Mouse (Mus musculus) MEL (cell line): Measurements from ENCODE around the gene Vmn1r219. TPM values are rescaled to one million over a fixed set of nuclear protein-coding genes. Genes with fewer than 3 reads are reported as not detected.

ENCODE experiments used
- DNase-seq: peaks from one replicate; pipeline ENCODE4 v3.0.0; 2011; ENCODE audit warnings: low read depth, low spot score
- H3K27ac ChIP-seq: 2 replicates; pipeline ENCODE4 v1.5.1; 2012; ENCODE audit warnings: low read depth, mild to moderate bottlenecking, control low read depth, low read length, moderate library complexity; ENCODE audit not compliant: control insufficient read depth
- H3K27me3 ChIP-seq, 2 experiments: fragments of 150-350 bp in 1 of 2; sonication (generic) in 1 of 2; 2 replicates each; pipeline ENCODE4 v1.6.1; 2012; ENCODE audit warnings: low read length in 2 of 2, mild to moderate bottlenecking in 2 of 2, improper control_type of control experiment in 1 of 2, moderate library complexity in 1 of 2; ENCODE audit not compliant: insufficient read depth in 2 of 2, control insufficient read depth in 1 of 2
- H3K36me3 ChIP-seq, 2 experiments: 2 replicates each; pipeline ENCODE4 v1.6.1; 2012 to 2014; ENCODE audit warnings: low read length in 2 of 2, improper control_type of control experiment in 1 of 2, inconsistent platforms in 1 of 2, mild to moderate bottlenecking in 1 of 2; ENCODE audit not compliant: insufficient read depth in 2 of 2, control insufficient read depth in 1 of 2
- H3K4me1 ChIP-seq, 2 experiments: fragments of 150-350 bp in 1 of 2; sonication (generic) in 1 of 2; 2 replicates each; pipeline ENCODE4 v1.6.1; 2012; ENCODE audit warnings: low read length in 2 of 2, improper control_type of control experiment in 1 of 2, mild to moderate bottlenecking in 1 of 2; ENCODE audit not compliant: insufficient read depth in 2 of 2, control insufficient read depth in 1 of 2
- H3K4me3 ChIP-seq, 2 experiments: fragments of 150-350 bp in 1 of 2; sonication (generic) in 1 of 2; 2 replicates each; pipeline ENCODE4 v1.5.1; 2012; ENCODE audit warnings: low read depth in 2 of 2, low read length in 2 of 2, mild to moderate bottlenecking in 2 of 2, moderate library complexity in 2 of 2, control low read depth in 1 of 2, improper control_type of control experiment in 1 of 2; ENCODE audit not compliant: control insufficient read depth in 1 of 2, insufficient read depth in 1 of 2
- H3K79me2 ChIP-seq: 2 replicates; pipeline ENCODE4 v1.6.1; 2012; ENCODE audit warnings: mild to moderate bottlenecking, low read length, moderate library complexity; ENCODE audit not compliant: control insufficient read depth, poor library complexity, insufficient read depth
- H3K9ac ChIP-seq: 2 replicates; pipeline ENCODE4 v1.6.1; 2012; ENCODE audit warnings: low read depth, mild to moderate bottlenecking, control low read depth, low read length, moderate library complexity; ENCODE audit not compliant: control insufficient read depth, poor library complexity, severe bottlenecking
- H3K9me3 ChIP-seq: fragments of 150-350 bp; sonication (generic); replicated peaks from 2 replicates; pipeline ENCODE4 v1.6.1; 2012; ENCODE audit warnings: mild to moderate bottlenecking, low read length, improper control_type of control experiment, moderate library complexity; ENCODE audit not compliant: insufficient read depth
- CHD1 ChIP-seq: IDR thresholded peaks from 2 replicates; pipeline ENCODE4 v1.6.1; 2012; ENCODE audit warnings: low read depth, mild to moderate bottlenecking, inconsistent platforms, low read length, improper control_type of control experiment
- CTCF ChIP-seq, 3 experiments: IDR thresholded peaks in 2 of 3; conservative IDR thresholded peaks in 1 of 3; 2 replicates each; pipeline ENCODE4 v1.5.1; 2011 to 2012; ENCODE audit warnings: low read length in 3 of 3, low read depth in 2 of 3, mild to moderate bottlenecking in 2 of 3, improper control_type of control experiment in 1 of 3, inconsistent platforms in 1 of 3, mixed read lengths in 1 of 3, moderate library complexity in 1 of 3; ENCODE audit not compliant: control insufficient read depth in 1 of 3, insufficient read depth in 1 of 3, poor library complexity in 1 of 3, severe bottlenecking in 1 of 3
- E2F4 ChIP-seq: IDR thresholded peaks from 2 replicates; pipeline ENCODE4 v1.6.1; 2011; ENCODE audit warnings: low read depth, low read length, improper control_type of control experiment, borderline replicate concordance
- ETS1 ChIP-seq: IDR thresholded peaks from 2 replicates; pipeline ENCODE4 v1.6.1; 2012; ENCODE audit warnings: low read depth, mild to moderate bottlenecking, inconsistent platforms, low read length, improper control_type of control experiment, moderate library complexity
- GATA1 ChIP-seq: IDR thresholded peaks from 2 replicates; pipeline ENCODE4 v1.6.1; 2011; ENCODE audit warnings: low read depth, low read length, improper control_type of control experiment
- HCFC1 ChIP-seq: IDR thresholded peaks from 2 replicates; pipeline ENCODE4 v1.6.1; 2012; ENCODE audit warnings: low read depth, mild to moderate bottlenecking, inconsistent platforms, low read length, improper control_type of control experiment, moderate library complexity
- JUND ChIP-seq: IDR thresholded peaks from 2 replicates; pipeline ENCODE4 v1.6.1; 2011; ENCODE audit warnings: low read depth, mild to moderate bottlenecking, improper control_type of control experiment, low read length
- KAT2A ChIP-seq: conservative IDR thresholded peaks from 2 replicates; pipeline ENCODE4 v1.6.1; 2012; ENCODE audit warnings: low read depth, low read length, improper control_type of control experiment, inconsistent platforms
- MYC ChIP-seq: IDR thresholded peaks from 2 replicates; pipeline ENCODE4 v1.6.1; 2011; ENCODE audit warnings: low read depth, mild to moderate bottlenecking, low read length, improper control_type of control experiment, moderate library complexity
- POLR2AphosphoS2 ChIP-seq: IDR thresholded peaks from 2 replicates; pipeline ENCODE4 v1.6.1; 2011; ENCODE audit warnings: low read length, improper control_type of control experiment
- RAD21 ChIP-seq: IDR thresholded peaks from 2 replicates; pipeline ENCODE4 v1.6.1; 2011; ENCODE audit warnings: mild to moderate bottlenecking, low read depth, low read length, improper control_type of control experiment
- SIN3A ChIP-seq: IDR thresholded peaks from 2 replicates; pipeline ENCODE4 v1.6.1; 2012; ENCODE audit warnings: low read length, improper control_type of control experiment, inconsistent platforms
- SMC3 ChIP-seq: IDR thresholded peaks from 2 replicates; pipeline ENCODE4 v1.6.1; 2011; ENCODE audit warnings: low read depth, low read length, improper control_type of control experiment
- TBP ChIP-seq: IDR thresholded peaks from 2 replicates; pipeline ENCODE4 v1.8.0; 2011; ENCODE audit warnings: low read depth, low read length, improper control_type of control experiment
- TCF12 ChIP-seq: IDR thresholded peaks from 2 replicates; pipeline ENCODE4 v1.6.1; 2014; ENCODE audit warnings: low read depth, mild to moderate bottlenecking, inconsistent platforms, low read length, improper control_type of control experiment, moderate library complexity
- UBTF ChIP-seq: IDR thresholded peaks from 2 replicates; pipeline ENCODE4 v1.6.1; 2012; ENCODE audit warnings: low read depth, mild to moderate bottlenecking, inconsistent platforms, low read length, improper control_type of control experiment, moderate library complexity, borderline replicate concordance; ENCODE audit not compliant: insufficient read depth
- USF1 ChIP-seq: IDR thresholded peaks from 2 replicates; pipeline ENCODE4 v1.6.1; 2014; ENCODE audit warnings: low read depth, mild to moderate bottlenecking, inconsistent platforms, low read length, improper control_type of control experiment, moderate library complexity
- USF2 ChIP-seq, 2 experiments: IDR thresholded peaks; 2 replicates each; pipeline ENCODE4 v1.6.1; 2011 to 2012; ENCODE audit warnings: improper control_type of control experiment in 2 of 2, low read length in 2 of 2, borderline replicate concordance in 1 of 2, inconsistent platforms in 1 of 2, low read depth in 1 of 2, mild to moderate bottlenecking in 1 of 2; ENCODE audit not compliant: insufficient read depth in 1 of 2
- ZNF384 ChIP-seq: IDR thresholded peaks from 2 replicates; pipeline ENCODE4 v1.6.1; 2012; ENCODE audit warnings: low read depth, mild to moderate bottlenecking, inconsistent platforms, low read length, improper control_type of control experiment
- polyA plus RNA-seq, 2 experiments: library from polyadenylated mRNA; stranded (reverse) in 1 of 2; unstranded in 1 of 2; fragments of >175 nt in 1 of 2; fragments of >200 nt in 1 of 2; gene quantifications; 2 replicates each; pipeline versions ENCODE4 v1.2.1 to v1.2.4; 2012; ENCODE audit warnings: low replicate concordance in 2 of 2, low read depth in 1 of 2; ENCODE audit not compliant: insufficient read length in 2 of 2, insufficient read depth in 1 of 2, missing spikeins in 1 of 2
- total RNA-seq: library from RNA; depleted of rRNA; stranded (reverse); fragments of 300-350 nt; gene quantifications from 2 replicates; pipeline ENCODE4 v1.2.3, GENCODE M21; 2012

Vmn1r219 gene
- total and polyA plus RNA-seq, 3 experiments: not detected

DNA sequence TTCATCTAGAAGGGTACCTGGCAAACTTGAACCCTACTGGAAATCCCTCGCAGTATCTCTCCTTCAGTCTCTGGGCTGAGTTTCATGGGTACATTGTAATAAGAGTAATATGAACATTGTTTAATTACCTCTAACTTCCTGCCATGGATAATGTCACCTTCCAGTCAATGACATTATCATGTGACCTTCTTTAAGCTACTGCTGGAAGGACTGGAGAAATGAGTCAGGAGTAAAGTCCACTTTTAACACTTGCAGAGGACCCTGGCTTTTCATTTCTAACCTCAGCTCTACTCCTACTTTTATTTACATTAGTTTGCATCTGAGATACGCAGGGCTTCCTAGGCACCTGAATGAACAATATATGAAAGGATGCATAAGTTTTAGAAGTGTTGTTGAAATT is 38.5 kb upstream of the Vmn1r219 start:
- Histone ChIP-seq H3K4me1 (no peaks in the 10 kb centered on the region), H3K36me3 (no peaks in the 10 kb centered on the region), H3K9ac (no peak overlapping the region), H3K27me3 (no peaks in the 10 kb centered on the region), H3K9me3 (no peaks in the 10 kb centered on the region), H3K27ac (no peak overlapping the region), H3K79me2 (no peaks in the 10 kb centered on the region), H3K4me3 (no peak overlapping the region)
- no peak for TF ChIP-seq UBTF
- TF ChIP-seq ZNF384: no peak
- no peak for TF ChIP-seq CHD1
- no peak for TF ChIP-seq GATA1
- no peak for TF ChIP-seq HCFC1
- no peak for TF ChIP-seq SMC3
- TF ChIP-seq USF1: no peak
- TF ChIP-seq JUND: no peak
- no peak for TF ChIP-seq SIN3A
- TF ChIP-seq POLR2AphosphoS2: no peak
- TF ChIP-seq ETS1: no peak
- TF ChIP-seq RAD21: no peak
- no peak for TF ChIP-seq KAT2A
- TF ChIP-seq TBP: no peak
- no peak for TF ChIP-seq CTCF (IDR thresholded peaks at IDR 0.05 in 2 of 3, conservative IDR thresholded peaks at IDR 0.05 in 1 of 3; ENCODE audit: control insufficient read depth in 1 of 3, insufficient read depth in 1 of 3, low read depth in 2 of 3, low read length in 3 of 3, poor library complexity in 1 of 3, severe bottlenecking in 1 of 3)
- TF ChIP-seq USF2 (IDR thresholded peaks at IDR 0.05; ENCODE audit: borderline replicate concordance in 1 of 2, insufficient read depth in 1 of 2, low read depth in 1 of 2, low read length in 2 of 2): no peak
- DNase-seq: no peak

DNA sequence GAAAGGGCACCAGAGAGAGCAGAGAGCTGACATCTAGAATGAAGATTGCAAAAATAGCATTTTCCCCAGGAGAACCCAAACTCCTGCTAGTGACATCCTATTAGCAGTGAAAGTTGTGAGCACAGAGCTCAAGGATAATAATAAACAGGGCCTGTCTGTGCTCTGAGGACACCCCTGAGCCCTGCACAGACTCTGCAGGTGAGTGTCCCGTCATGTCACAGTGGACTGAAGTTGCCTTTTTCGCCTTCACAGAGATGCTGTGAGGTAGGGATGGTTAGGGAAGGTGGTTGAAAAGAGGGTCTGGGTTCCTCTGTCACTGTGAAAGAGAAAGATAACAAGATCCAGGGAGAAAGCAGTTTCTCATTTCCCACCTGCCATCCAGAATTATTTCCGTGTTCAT is 26.0 kb upstream of the Vmn1r219 start, which contains the start of gene Vmn1r218:
Vmn1r218 (plus strand) TSS at position 57 of the 400 bp plus-strand sequence.
- no peak within 1 kb of the TSS for H3K4me3 ChIP-seq
- no peaks in the 10 kb centered on the region for H3K9me3 ChIP-seq
- no peaks in the 10 kb centered on the region for H3K79me2 ChIP-seq
- no peaks in the 10 kb centered on the region for H3K36me3 ChIP-seq
- no peaks in the 10 kb centered on the region for H3K27me3 ChIP-seq
- no peak within 1 kb of the TSS for H3K9ac ChIP-seq
- H3K4me1 ChIP-seq: no peaks in the 10 kb centered on the region
- DNase-seq: no peak
- H3K27ac ChIP-seq: no peak within 1 kb of the TSS
- TF ChIP-seq MYC (no peak), TCF12 (no peak), USF1 (no peak), E2F4 (no peak)
